Mouse (Mus musculus): ENCODE results near the gene Echdc3. TPM values are rescaled to one million over a fixed set of nuclear protein-coding genes. Genes with fewer than 3 reads are reported as not detected.

Echdc3 gene
- total and polyA plus RNA-seq, 3 experiments = 40.3 to 70.1 (median 69.0) TPM

GRCm38 (mm10) chr2:6168560-6168959 is 44.3 kb downstream of the Echdc3 start:
- DNase-seq = no peak

- DNase-seq = peak; percentile 74
Observed at GRCm38 (mm10) chr2:6167843-6168558, 44.8 kb downstream of the Echdc3 start.

GRCm38 (mm10) chr2:6165771-6166170 is 47.1 kb downstream of the Echdc3 start:
- no peak for DNase-seq

GRCm38 (mm10) chr2:6164606-6165290 is 48.1 kb downstream of the Echdc3 start:
- no peak for DNase-seq

- DNase-seq = no peak
Observed at GRCm38 (mm10) chr2:6162366-6163040, 50.3 kb downstream of the Echdc3 start.

- DNase-seq = no peak
Observed at GRCm38 (mm10) chr2:6159735-6160134, 53.1 kb downstream of the Echdc3 start.

GRCm38 (mm10) chr2:6159219-6159618 is 53.6 kb downstream of the Echdc3 start:
- no peak for DNase-seq

GRCm38 (mm10) chr2:6157635-6158034 is 55.2 kb downstream of the Echdc3 start:
- DNase-seq = no peak

GRCm38 (mm10) chr2:6157208-6157607 is 55.6 kb downstream of the Echdc3 start:
- DNase-seq = no peak

GRCm38 (mm10) chr2:6149801-6150200 is 63.0 kb downstream of the Echdc3 start:
- peak; percentile 33 for DNase-seq

GRCm38 (mm10) chr2:6146901-6147300 is 65.9 kb downstream of the Echdc3 start:
- no peak for DNase-seq

GRCm38 (mm10) chr2:6146257-6146656 is 66.6 kb downstream of the Echdc3 start:
- DNase-seq = no peak

- no peak for DNase-seq
Observed at GRCm38 (mm10) chr2:6145611-6146010, 67.2 kb downstream of the Echdc3 start.

GRCm38 (mm10) chr2:6142915-6143654 is 69.7 kb downstream of the Echdc3 start:
- no peak for DNase-seq

GRCm38 (mm10) chr2:6140572-6141161 is 72.2 kb downstream of the Echdc3 start:
- DNase-seq = no peak

Other genes with a start within 250 kb of the Echdc3 start
- gene Proser2, start 82.8 kb downstream of the Echdc3 start, total RNA-seq (2021) = 10 to 100 TPM in 1 of 2 experiments, 1 to 10 TPM in 1; 8.7 to 18.7 TPM
- gene Proser2, start 82.8 kb downstream of the Echdc3 start, polyA plus RNA-seq (2012; rRNA removed) = 12.1 and 15.6 TPM in 2 replicates
- 10 to 100 TPM; 35.9 to 42.0 TPM for gene Usp6nl, start 109.6 kb upstream of the Echdc3 start, total RNA-seq (2021)
- 3.3 and 5.9 TPM in 2 replicates for gene Usp6nl, start 109.6 kb upstream of the Echdc3 start, polyA plus RNA-seq (2012; rRNA removed)

All from adrenal gland, adult 2 months (tissue).